Mouse (Mus musculus): ENCODE data around the gene Tex29.

The Tex29 gene

GRCm38 (mm10) chr8:11898814-11899213 is 58.5 kb downstream of the Tex29 start:
- in situ Hi-C loops (cut with MboI, MseI): no loop called here
